Mouse (Mus musculus): ENCODE measurements around the gene Ptk6.

Gene Ptk6

DNA sequence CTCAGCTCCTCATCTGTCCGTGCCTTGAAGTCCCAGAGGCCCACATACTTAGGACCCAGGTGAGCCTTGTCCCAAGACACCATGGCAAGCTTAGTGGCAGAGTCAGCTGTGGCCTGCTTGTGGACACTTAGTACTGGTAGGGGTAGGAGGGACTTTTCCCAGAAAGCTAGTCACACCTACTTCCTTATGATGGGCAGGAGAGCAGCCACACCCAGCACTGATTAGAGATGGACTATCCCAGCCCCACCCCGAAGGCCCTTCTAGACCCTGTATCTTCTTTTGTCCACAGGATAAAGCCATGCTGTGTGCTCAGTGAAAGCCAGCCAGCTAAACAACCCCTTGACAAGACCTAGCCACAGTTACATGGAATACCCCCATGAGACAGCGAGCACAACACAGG is at the start of gene Ptk6:
Gene Ptk6 (minus strand): TSS at position 368 of the 400 bp plus-strand sequence.
- DNase-seq (ENCODE audit: low read depth, low spot score): no peak

DNA sequence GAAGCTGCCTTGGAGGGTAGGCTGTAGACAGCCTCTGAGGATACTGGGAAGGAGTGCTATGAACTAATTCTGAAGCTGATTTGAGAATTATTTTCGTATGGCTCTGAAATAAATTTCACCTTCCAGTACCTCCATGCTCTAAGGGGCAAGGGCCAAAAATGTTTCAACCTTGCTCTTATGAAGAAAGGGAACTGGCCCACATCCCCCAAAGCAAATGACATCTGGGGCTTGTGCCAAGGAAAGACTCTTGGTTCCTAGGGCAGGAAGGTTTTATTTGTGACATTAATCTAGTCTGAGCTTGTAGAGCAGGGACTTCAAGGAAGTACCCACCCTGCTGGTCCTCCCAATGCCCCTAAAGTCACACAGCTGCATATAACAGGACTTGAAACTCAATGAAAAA is 49.3 kb upstream of the Ptk6 start:
- DNase-seq (ENCODE audit: low read depth, low spot score): no peak

DNA sequence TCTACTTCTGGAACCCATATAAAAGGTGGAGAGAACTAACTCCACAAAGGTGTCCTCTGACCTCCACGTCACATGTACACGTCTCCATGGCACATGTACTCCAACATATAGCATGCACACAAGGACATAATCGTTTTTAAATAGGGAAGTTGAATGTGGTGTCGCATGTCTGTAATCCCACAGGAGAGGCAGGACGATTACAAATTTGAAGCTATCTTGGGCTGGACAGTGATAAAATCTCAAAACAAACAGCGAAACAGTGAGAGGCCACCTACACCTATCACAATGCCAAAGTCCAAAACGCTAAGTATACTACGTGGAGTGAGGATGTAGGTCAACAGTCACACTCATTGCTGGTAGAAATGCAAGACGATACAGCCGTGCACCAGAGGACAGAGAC is 46.6 kb upstream of the Ptk6 start:
- no peak for DNase-seq (ENCODE audit: low read depth, low spot score)

DNA sequence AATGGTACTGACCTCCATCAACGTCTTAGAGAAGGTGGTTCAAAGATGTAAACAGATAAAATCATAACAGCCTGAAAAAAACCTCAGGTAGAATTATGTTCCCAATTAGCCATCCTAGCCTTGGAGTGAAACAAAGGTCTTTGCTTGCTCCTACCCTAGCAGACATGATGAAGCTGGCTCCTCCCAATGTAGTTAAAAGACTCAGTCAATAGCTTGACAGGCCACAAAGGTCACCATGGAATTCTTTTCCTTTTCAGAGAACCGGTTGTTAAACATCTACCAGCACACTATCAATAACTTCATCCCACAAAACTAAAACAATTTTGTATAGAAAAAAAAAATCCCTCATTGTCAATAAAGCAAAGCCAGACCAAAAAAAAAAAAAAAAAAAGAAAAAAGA is 42.4 kb upstream of the Ptk6 start:
- no peak for DNase-seq (ENCODE audit: low read depth, low spot score)

DNA sequence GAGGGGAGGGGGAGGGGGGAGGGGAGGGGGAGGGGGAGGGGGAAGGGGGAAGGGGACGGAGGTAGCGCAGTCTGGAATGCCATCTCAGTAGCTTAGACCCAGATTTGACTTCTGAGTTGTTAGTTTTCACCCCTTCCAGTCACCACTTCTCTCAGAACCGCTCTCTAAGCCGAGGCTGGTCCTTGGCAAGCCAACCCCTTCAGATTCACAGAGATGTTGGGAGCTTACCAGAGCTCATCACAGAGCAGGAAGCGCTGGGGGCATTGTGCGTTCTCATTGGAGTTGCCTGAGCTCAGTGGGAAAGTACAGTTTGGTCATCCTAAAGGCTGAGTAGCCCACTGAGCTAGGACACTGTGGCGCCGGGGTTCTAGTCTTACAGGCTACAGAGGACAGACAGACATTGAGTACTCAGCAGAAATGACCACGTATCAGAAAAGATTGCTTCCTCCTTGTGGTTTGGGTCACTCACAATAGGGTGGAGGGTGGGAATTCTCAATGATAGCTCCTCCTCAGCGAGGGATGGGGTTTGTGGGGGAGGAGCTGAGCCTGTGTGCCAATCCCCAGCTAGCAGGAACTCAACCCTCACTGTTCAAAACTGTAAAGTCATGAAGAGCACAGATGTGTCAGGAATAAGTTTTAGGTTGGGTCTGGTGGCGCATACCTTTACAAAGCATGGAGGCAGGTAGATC is 41.3 kb upstream of the Ptk6 start:
- DNase-seq (ENCODE audit: low read depth, low spot score): no peak

DNA sequence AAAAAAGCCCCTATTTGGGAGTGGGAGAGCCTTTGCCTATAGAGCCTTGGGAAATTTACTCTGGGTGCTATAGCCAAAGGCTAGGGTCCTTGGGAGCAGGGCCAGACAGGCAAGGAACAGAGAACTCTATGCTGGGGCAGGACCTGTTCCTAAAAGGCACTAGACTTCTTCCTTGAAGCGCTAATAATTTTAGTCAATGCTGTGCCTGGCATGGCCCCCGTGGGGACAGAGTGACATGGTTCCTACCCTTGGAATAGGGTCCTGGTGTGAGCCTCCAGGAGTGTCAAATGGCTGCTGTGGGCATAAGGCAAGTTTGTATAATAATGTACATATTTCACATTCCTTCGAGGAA is 39.7 kb upstream of the Ptk6 start:
- no peak for DNase-seq (ENCODE audit: low read depth, low spot score)

DNA sequence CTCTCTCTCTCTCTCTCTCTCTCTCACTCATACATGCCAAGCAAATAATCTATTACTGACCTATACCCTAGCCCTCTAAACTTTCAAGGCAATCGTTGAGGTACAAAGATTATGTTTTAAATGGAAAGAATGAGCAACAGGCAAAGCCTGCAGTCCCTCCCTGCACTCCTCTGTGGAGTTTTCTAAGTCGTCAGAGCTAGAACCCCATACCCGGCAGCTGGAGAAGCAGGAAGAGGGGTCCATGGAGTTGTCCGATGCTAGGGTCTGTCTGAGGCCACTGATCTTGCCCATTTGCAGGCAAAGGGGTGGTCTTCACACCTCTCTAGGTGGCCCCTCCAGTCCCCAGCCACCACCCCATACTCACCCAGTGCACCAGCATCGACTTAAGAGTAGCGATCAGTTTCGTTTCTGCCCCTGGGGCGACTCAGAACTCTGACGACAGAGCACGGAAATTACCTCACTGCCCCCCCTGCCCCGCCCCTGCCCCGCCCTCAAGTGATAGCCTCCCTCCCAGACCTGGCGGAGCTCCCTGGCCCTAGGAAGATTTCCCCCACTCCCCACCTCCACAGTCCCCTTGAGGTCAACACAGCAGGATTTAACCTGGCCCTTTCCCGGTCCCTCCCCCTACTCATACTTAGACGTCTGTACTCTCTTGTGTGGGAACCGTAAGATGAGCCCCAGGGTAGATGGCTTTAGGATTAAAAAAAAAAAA is 39.2 kb upstream of the Ptk6 start, which contains the start of gene Helz2:
Gene Helz2 (minus strand): TSS at position 426 of the 712 bp plus-strand sequence.
- no peak for DNase-seq (ENCODE audit: low read depth, low spot score)

DNA sequence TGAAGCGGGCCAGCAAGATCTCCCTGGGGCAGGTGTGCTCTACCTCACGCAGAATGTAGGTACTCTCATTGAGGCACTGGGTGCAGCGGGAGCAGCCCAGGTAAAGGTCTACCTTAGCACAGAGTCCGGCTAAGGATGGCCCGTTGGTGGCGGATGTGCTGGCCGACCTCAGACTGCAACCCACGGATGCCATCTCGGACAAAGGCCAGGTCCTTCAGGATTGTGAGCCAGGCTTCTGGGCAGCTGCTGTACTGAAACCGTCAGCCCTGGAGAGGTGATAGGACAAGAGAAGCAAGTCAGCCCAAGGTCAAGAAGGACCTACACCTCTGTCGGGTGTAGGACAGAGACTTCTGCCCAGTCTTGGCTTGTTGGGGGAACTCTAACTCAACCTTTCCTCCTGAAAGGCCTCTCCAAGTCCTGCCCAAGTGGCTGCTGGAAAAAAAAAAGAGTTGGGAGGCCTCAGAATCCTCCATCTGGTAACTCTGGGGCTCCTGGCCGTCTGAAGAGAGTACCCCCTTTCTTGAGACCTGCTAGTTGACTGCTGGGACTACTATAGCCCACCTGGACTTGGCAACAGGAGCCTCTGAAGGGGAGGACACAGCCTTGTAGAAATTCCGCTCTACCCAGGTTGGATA is 38.3 kb upstream of the Ptk6 start:
- no peak for DNase-seq (ENCODE audit: low read depth, low spot score)

DNA sequence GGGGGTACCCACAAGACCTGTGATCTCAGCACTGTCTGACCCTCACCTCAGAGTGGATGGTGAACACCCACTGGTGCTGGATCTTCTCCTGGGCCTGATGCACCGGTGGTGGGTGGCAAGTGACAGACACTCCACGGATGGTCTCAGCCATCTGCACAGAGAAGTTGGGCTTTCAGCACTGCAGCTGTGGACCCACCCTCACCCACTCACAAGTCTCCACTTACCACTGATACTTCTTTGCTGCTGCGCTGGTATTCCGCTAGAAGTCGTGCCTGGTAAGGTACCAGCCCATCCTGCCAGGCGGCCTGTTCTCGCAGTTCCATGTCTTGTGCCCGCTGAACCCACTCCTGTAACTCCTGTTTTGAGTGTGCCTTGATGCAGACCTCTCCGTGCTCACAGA is 36.7 kb upstream of the Ptk6 start:
- peak; percentile 37 for DNase-seq (ENCODE audit: low read depth, low spot score)

DNA sequence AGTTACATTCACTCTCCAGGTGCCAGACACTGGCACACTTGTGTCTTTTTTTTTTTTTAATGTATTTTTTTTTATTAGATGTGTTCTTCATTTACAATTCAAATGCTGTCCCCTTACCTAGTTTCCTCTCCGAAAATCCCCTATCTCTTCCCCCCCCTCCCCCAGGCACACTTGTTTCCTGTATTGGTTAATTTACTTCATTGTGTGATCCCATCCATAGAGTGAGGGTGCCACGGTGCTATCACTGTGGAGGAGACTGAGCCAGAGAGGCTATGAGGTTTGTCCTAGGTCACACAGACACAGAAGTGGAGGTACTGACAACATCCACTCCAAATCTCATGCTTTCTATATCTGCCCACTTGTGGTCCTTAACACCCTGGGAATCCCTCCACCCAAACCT is 36.3 kb upstream of the Ptk6 start:
- DNase-seq (ENCODE audit: low read depth, low spot score): no peak

DNA sequence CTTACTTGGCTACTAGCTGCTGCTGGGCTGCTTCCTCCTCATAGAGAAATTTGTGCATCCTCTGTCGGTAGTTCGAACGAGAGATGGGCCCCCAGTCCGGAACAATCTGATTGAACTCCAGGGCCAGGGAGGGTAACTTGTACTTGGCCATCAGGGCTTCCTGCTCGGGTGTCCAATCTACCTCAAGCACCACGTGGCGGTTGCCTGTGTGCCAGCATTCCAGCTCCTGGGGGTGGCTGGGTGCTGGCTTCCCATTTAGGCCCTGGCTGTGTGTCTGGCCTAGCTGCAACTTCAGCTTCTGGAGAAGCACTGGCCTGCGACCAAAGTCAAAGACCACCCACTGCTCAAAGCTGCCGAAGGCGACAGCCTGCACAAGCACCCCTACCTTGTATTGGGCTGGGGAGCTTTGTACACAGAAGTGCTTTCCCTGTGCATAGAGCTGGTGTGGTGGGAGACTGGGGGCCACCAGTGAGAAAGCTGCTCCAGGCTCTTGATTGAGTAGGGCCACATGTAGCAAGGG is 35.6 kb upstream of the Ptk6 start:
- DNase-seq (ENCODE audit: low read depth, low spot score): no peak

DNA sequence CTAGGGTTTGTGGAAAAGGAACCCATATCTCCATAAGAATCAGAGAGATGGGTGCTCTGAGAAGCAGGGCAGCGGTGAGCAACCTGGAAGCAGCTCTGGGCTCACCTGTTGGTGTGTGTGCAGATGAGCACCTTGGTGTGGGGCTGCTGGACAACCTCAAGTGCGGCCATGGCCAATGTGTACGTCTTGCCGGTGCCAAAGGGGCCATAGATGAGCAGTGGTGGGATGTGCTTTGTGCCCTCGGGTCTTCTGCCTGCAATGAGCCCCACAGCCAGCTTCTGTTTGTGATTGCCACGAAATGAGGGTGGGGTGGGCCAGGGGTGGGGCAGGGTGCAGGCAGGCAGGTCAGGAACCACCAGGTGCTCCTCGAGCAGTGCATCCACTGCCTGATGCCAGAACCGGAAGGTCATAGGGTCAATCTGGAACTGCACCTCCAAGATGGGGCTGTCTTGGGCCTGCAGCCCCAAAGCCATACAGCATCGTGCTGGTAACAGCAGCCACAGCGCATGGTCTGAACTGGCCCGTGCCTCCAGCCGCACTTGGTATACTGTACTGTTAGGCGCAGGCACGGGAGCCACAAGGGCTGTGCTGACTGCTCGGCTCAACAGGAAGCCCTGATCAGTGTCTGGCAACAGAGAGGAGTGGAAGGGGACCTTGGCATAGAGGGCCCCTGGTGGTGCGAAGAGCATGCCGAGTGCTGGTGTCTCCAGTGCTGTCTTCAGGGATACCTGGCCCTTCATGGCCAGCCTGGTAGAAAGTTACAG is 34.8 kb upstream of the Ptk6 start:
- DNase-seq (ENCODE audit: low read depth, low spot score): no peak

DNA sequence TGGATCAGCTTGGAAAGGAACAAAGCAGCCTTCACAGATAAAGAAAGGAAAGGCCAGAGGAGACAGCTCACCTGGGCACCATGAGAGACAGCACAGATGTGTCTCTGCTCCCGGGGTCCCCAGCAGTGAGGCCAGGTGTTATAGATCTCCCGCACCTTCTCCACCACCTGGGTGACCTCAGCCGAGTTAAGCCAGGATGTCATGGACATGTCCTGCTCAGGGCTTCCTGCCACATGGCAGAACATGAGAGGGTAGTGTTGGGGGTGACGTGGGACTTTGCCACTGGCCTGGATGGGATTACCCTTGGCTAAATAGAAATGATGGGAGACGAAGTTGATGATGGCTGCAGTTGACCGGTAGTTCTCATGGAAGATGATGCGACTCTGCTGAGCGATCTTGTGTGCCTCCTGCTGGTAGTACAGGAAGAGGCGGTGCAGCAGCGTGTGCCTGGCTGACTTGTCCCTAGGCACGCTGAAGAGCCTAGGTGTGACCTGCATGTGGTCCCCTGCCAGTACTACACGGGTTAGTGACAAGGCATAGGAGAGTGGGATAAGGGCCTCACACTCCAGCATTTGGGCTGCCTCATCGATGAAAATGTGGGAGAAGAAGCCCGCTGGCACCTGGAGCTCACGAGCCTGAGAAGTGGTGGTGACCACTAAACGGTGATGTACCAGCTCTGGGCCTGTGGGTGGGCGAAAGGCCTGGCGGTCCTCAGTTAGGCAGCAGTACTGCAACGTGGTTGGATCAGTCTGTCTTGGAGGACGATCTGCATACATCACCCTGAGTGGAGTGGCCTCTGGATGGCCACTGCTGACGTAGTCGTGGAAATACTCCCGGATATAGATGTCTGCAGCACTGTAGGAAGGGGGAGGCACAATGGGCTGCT is 33.3 kb upstream of the Ptk6 start:
- no peak for DNase-seq (ENCODE audit: low read depth, low spot score)

DNA sequence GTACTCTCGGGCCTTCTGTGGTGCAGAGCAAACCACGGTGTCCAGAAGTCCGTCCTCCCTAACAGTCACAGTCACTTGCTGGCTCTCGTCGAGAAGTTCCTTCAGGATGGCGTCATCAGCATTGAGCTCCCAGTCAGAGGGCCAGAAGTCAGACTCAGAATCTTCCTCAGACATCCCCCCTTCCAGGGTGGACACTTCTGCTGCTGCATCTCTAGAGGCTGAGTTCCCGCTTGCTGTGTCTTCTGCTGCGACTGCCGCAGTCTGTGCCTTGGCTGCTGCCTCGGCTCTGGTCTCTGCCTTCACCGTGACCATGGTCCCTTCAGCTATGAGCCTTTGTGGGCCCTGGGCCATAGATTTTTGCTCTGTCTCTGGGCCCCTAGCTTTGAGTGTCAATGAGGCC is 32.1 kb upstream of the Ptk6 start:
- no peak for DNase-seq (ENCODE audit: low read depth, low spot score)

DNA sequence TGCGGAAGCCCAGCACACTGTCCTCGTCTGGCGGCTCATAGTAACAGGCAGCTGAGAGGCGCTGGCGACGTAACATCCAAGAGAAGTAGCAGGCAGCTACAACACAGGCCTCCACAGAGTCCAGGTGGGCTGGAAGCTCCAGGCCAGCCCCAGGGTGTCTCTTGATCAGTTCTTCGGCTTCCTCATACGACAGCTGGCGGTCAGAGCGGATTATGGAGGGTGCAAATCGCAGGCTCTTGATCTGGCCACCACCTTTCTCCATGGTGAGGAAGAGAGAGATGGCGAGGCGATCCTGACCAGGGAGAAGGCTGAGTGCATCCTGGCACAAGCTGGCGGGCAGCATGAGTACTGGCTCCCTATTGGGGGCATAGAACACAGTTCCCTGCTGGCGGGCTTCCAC is 30.9 kb upstream of the Ptk6 start:
- DNase-seq (ENCODE audit: low read depth, low spot score): no peak

DNA sequence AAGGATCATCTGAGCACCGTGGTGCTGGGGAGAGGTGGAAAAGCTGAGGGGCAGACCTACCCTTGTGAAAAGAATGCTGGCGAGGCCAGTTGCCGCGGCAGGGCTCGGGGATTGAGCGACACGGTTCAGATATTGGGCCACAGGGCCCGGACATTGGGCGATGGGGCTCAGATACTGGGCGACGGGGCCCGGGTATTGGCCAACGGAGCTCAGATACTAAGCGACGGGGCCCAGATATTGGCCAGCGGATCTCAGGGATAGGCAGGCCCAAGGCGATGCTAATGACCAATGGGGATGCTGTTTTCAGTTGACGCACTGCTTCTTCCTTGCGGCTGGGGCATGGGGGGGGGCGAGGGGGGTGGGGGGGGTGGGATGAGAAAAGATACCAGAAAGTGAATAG is 28.6 kb upstream of the Ptk6 start:
- DNase-seq (ENCODE audit: low read depth, low spot score): peak; percentile 79

DNA sequence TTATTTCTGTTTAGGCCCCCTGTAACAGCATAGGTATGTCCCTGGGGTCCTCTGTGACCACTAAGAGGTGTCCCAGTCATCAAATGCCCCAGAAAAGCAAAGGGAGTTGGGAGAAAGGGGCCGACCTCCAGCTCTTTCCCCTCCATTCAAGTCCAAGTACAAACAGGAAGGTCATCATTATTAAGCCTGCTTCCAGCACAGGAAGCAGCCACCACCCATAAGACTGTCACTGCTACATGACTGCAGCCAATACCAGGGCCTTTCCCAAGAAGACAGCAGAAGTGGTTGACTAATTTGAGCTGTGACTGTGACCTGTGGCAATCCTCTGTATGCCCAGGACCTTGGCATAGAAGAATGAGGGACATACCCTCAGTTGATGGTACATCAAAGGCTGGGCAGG is 25.7 kb upstream of the Ptk6 start:
- DNase-seq (ENCODE audit: low read depth, low spot score): no peak

DNA sequence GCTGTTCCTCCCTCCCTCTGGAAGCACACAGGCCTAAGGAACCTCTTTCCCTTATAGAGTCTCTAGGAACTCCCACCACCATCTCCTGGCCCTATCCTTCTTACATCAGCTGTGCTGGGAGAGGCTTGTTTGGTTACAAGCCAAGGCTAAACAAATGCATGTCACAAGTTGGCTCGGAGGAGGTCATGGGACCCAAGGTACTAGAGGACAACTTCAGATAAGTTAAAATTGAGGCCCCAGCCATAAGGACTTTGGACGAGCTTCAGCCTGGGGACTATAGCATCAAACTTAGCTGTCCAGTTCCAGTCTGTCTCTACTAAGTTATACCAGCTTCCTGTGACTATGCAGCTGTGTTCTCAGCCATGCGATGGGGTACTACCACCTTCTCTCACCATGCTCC is 24.5 kb upstream of the Ptk6 start:
- DNase-seq (ENCODE audit: low read depth, low spot score): no peak

DNA sequence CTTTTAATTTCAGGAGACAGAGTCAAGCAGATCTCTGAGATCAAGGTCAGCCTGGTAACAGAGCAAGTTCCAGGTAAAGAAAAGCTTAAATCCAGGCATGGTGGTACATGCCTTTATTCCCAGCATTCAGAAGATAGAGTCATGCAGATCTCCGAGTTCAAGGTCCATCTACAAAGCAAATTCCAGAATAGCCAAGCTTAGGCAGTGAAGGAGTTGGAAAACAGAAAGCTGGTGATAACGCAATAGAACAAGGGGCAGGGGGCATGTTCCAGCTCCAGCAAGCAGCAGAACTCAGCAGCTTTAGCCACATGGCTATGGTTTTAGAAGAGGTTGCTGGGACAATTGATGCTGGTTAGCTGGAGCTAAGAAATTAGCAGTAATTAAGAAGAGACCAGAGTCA is 22.4 kb upstream of the Ptk6 start:
- DNase-seq (ENCODE audit: low read depth, low spot score): no peak

DNA sequence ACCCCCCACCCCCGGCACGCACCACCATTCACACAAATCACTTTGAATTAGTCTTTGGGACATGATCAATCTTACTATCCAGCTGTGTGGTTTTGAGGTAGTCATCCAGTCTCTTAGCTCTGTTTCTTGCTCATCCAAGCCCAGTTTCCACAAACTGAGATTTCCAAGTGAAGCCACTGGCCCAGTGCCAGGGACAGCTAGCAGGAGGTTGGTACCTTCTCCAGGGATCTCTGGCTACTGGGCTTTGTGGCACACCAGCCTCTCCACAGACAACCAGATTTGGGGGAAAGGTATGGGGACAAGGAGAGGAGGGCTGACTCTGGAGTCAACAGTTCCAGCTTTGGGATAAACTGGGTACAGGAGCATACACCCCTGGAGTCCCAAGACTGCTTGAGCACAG is 17.8 kb upstream of the Ptk6 start:
- peak; percentile 20 for DNase-seq (ENCODE audit: low read depth, low spot score)
